Mouse (Mus musculus): ENCODE measurements around the gene 4933424G06Rik.

Gene 4933424G06Rik

GRCm38 (mm10) chr1:36772198-36772934 lies 62.4 kb downstream of the 4933424G06Rik start:
- no peak for DNase-seq

- DNase-seq: no peak
Observed at GRCm38 (mm10) chr1:36780793-36781192, 70.8 kb downstream of the 4933424G06Rik start.

DNA sequence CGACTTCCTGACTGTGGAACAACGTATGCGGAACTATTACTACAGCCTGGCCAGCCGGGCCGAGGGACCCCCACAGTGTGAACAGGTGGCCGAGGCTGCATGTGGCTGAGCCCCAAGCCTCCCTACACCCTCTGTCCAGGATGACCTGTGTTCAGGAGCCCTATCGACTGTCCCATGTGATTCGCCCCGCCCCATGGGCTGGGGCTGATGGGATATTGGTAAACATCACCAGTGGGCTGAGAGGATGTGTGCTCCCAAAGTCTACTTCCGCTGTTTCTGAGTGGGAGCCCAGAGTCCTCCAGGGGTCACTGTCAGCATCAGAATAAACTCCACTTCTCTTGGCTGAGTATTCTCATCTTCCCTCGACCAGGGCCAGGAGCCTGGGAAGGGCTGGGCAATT lies 72.5 kb downstream of the 4933424G06Rik start:
- peak; percentile 51 to 68 for DNase-seq

GRCm38 (mm10) chr1:36784365-36785134 lies 74.6 kb downstream of the 4933424G06Rik start:
- peak; percentile 92 to 95 for DNase-seq

- peak; percentile 63 to 80 for DNase-seq
Observed at GRCm38 (mm10) chr1:36785238-36785641, 75.3 kb downstream of the 4933424G06Rik start.

GRCm38 (mm10) chr1:36786377-36786776 lies 76.4 kb downstream of the 4933424G06Rik start:
- peak in 1 of 2 experiments; percentile 37 for DNase-seq

DNA sequence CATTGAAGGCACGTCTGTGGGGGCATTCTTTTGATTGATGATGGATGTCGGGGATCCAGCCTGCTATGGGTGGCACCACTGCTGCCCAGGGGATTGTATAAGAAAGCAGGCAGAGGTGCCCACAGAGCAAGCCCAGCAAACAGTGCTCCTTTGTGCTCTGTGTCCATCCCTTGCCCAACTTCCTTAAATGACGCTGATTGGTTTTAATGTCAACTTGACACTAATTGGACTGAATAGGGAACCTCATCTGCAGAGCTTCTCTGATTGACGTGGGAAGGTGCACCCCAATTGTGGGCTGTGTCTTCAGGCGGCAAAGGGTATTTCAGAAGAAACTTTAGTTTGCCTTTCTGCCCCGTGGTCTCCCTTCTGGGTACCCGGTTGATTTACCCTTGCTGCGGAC lies 79.5 kb downstream of the 4933424G06Rik start:
- DNase-seq: no peak

DNA sequence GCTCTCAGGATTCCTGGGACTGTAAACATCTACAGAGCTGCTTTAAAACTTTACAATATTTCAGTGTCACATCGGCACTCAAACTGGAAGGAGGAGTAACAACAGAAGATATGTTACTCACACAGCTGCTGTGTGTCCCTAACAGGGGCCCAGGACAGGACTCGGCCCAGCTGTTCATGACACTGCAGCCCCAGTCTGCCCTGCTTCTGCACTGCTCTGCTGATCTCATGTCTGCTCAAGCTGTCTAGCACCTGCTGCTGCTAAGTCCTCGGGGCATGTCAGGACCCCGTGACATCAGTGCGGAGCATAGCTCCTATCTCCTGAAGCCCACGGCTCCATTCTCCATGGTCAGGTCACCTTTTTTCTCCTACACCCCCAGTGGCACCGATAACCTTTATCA lies 86.8 kb downstream of the 4933424G06Rik start:
- no peak for DNase-seq

GRCm38 (mm10) chr1:36797481-36797880 lies 87.5 kb downstream of the 4933424G06Rik start:
- no peak for DNase-seq

DNA sequence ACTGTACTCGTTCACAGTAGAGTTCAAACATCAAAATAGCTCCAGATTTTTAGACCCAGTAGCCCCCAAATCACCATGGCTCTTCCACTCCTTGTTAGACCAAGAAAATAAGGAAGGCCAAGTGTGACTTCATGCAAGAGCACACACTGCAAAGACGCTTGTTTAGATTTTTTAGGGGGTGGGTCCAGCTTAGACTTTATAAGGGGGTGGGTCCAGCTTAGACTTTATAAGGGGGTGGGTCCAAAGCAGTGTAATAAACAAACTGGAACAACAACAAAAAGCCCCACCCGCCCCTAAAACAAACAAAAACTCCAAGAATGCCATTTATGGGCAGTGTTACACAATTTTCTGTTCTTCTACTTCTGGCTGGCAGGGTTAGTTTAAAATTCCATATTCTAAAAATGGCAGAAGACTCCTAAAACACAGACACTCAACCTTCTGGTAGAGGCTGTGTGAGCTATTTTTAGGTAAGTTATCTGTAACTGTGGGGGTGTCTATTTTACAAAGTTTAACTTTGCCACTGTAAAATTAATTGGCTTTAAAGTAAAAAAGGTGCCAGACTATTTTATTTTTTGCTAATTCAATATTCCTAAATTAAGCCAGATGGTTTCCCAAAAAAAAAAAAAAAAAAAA lies 90.5 kb downstream of the 4933424G06Rik start:
- DNase-seq: no peak

DNA sequence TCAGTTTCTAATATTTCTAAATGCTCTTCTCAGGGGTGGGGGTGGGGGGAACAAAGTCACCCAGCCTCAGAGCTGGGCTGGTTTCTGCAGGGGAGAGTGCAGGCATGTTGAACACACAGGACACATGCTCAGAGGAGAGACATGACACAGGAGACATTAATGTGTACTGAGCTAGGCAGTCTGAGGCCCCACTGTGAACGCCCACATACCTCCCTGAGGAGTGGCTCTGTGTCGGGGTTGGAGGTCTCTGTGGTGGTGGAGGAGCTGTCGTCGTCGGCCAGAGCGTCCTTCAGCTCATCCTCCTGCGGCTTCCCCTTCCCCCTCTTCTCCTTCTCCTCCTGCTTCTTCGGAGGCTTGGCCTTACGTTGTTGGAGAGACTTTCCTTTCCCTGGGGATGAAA lies 94.3 kb downstream of the 4933424G06Rik start:
- DNase-seq: no peak

DNA sequence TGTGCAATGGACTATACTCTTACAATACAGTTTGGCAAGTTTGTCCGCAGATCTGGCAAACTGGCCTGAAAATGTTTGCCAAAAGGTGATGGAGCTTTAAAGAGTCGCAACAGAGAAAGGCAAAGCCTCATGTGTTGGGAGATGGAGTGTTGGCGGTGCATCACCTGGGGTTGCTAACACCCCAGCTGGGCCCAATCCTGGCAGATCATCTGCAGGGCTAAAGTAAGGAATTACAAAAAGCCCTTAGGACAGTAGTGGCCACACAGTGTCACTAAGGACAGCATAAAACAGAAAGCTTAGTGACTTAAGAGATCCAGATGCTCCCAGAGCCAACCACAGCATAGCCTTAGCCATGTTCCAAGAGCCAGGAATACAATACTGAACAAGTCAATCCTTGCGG lies 94.9 kb downstream of the 4933424G06Rik start:
- no peak for DNase-seq

DNA sequence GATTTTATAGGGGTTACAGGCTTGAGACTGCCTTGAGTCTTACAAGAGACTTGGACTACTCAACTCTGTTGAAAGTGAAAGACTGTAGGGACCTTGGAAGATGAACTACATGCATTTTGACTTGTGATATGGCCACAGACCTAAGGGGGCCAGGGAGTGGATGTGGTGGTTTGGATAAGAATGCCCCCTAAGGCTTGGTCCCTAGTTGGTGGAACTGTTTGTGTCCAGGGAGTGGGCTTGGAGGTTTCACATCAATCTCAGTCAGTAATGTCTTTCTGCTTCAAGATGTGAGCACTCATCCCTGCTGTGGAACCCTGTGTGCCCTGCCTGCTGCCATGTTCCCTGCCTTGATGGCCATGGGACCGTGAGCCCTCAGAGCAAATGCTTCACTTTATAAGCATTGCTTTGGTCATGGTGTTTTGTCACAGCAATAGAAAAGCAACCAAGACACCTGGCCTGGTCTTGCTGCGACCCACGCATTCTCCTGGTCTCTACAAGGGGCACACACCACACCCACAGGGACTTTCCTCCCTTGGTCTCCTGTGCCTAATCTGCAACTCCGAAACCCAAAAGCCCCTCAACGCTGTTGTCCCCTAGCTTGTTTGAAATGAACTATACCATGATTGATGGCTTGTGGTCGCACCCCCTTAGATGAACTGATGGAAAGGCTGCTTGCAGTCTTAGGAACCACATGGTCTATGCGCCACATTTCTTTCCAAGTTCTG lies 96.4 kb downstream of the 4933424G06Rik start:
- DNase-seq: no peak

GRCm38 (mm10) chr1:36807086-36807485 lies 97.1 kb downstream of the 4933424G06Rik start:
- DNase-seq: no peak

Measured in cerebellum, postnatal 25 days (tissue).